Mouse (Mus musculus) ES-Bruce4 (cell line): ENCODE measurements around the gene Klc1.

Experiments used
- CTCF ChIP-seq: IDR thresholded peaks from one replicate; pipeline ENCODE4 v1.8.1; 2011; ENCODE audit warnings: low read depth, low read length
- POLR2A ChIP-seq: IDR thresholded peaks from one replicate; pipeline ENCODE4 v1.8.1; 2011; ENCODE audit warnings: low read length; ENCODE audit not compliant: insufficient read depth

DNA sequence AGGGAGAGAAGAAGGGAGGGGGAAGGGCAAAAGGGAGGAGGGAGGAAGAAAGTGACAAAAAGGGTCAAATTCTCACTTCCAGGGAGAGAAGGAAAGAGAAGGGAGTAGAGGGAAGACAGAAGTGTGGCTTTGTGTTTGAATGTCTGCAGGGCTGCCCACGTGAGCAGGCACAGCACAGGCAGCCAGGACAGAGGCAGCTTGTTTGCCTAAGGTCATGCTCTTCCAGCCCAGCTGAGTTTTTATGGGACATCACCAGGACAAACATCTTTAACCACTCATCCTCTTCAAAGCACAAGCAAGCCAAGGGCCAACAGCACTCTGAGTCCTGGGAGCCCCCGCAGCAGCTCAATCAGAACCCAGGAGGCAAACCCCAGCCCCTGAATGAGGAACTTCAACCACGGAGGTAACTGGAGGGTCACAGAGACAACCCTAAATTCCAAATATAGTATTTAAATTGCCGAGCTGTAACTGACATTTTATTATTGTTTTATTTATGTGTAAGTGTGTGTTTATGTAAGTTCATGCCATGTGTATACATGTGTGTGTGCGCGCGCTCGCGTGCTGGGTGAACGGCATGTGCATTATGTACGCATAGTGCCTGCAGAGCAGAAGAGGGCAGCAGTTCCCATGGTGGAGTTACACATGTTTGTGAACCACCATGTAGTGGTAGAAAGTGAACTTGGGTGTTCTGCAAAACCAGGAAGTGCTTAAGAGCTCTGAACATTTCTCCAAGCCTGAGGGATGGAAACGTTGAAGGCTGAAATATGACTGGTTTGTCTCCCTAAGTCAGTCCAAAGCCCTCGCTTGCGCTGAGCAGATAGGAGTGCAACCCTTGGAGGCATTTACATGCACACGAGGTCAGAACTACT lies 84.2 kb downstream of the Klc1 start:
- no peak for TF ChIP-seq POLR2A
- TF ChIP-seq CTCF = no peak
